Mouse (Mus musculus) hindbrain, postnatal 0 days (tissue): ENCODE measurements around the gene Fam32a. TPM values are rescaled to one million over a fixed set of nuclear protein-coding genes. Genes with fewer than 3 reads are reported as not detected.

Experiments
- ATAC-seq: fragments of 200-750 bp; cut with Nextera tagmentation; 2 replicates; pipeline ENCODE4 v1.8.0; 2017; ENCODE audit warnings: mild to moderate bottlenecking, moderate TSS enrichment, moderate library complexity
- DNase-seq: peaks from one replicate; pipeline ENCODE4 v3.0.0-alpha.2; 2015; ENCODE audit warnings: low spot score
- H3K27ac ChIP-seq: fragments of 300-500 bp; sonication (generic); 2 replicates; pipeline ENCODE4 v1.5.1; 2014; ENCODE audit warnings: mild to moderate bottlenecking
- H3K27me3 ChIP-seq: fragments of 300-500 bp; sonication (generic); 2 replicates; pipeline ENCODE4 v1.6.1; 2014; ENCODE audit warnings: low read length, mixed read lengths; ENCODE audit not compliant: insufficient read depth
- H3K36me3 ChIP-seq: fragments of 300-500 bp; sonication (generic); 2 replicates; pipeline ENCODE4 v1.6.1; 2014; ENCODE audit warnings: low read length, mixed read lengths; ENCODE audit not compliant: insufficient read depth
- H3K4me1 ChIP-seq: fragments of 300-500 bp; sonication (generic); 2 replicates; pipeline ENCODE4 v1.6.1; 2014; ENCODE audit warnings: antibody characterized with exemption, low read length, mixed read lengths; ENCODE audit not compliant: insufficient read depth
- H3K4me2 ChIP-seq: fragments of 300-500 bp; sonication (generic); 2 replicates; pipeline ENCODE4 v1.6.1; 2014; ENCODE audit warnings: low read depth, mild to moderate bottlenecking, low read length, moderate library complexity, mixed read lengths
- H3K4me3 ChIP-seq: fragments of 300-500 bp; sonication (generic); 2 replicates; pipeline ENCODE4 v1.5.1; 2014; ENCODE audit warnings: low read length
- H3K9ac ChIP-seq: fragments of 300-500 bp; sonication (generic); replicated peaks from 2 replicates; pipeline ENCODE4 v1.6.1; 2014; ENCODE audit warnings: mild to moderate bottlenecking, low read length, moderate library complexity, mixed read lengths
- H3K9me3 ChIP-seq: fragments of 300-500 bp; sonication (generic); 2 replicates; pipeline ENCODE4 v1.6.1; 2016; ENCODE audit warnings: low read length, mixed read lengths
- CTCF ChIP-seq: IDR thresholded peaks from 2 replicates; pipeline ENCODE4 v1.5.1; 2016; ENCODE audit warnings: antibody characterized with exemption, control low read depth, low read depth
- WGBS: fragments of 180-500 bp; shearing (Covaris S2); extraction: QIAGEN DNeasy Blood & Tissue Kit; methylation state at CpG from one replicate; pipeline ENCODE4 v1.1.7; 2014; 5-methylcytosine and 5-hydroxymethylcytosine counted together
- polyA plus RNA-seq: library from polyadenylated mRNA; unstranded; fragments of >200 nt; fragmentation: Nextera tagmentation; extraction: Ambion mirVana; gene quantifications from 2 replicates; pipeline ENCODE4 v1.2.1, GENCODE M21; 2015
- total RNA-seq: library from RNA; depleted of rRNA; stranded (reverse); fragments of >200 nt; gene quantifications from 2 replicates; pipeline ENCODE4 v1.2.3, GENCODE M21; 2014; rRNA removed

Fam32a gene
- 90.0 and 94.7 TPM in 2 replicates for total RNA-seq
- polyA plus RNA-seq = 78.9 and 83.2 TPM in 2 replicates

GRCm38 (mm10) chr8:72219541-72220363 lies at the start of gene Fam32a:
Gene Fam32a (plus strand): TSS chr8:72219730.
- peak within 1 kb of the TSS; percentile 72 for H3K9ac ChIP-seq
- TF ChIP-seq CTCF = no peak
- ATAC-seq (peak; percentile 98), DNase-seq (peak; percentile 98)
- H3K4me3 ChIP-seq = peak within 1 kb of the TSS; percentile 83
- peak within 1 kb of the TSS; percentile 88 for H3K4me2 ChIP-seq
- peak within 1 kb of the TSS; percentile 84 for H3K27ac ChIP-seq
- no peaks in the 10 kb centered on the region for H3K27me3 ChIP-seq
- WGBS = 16% methylated on average over 39 of the region's 39 CpGs
- peaks cover 10% of the 10 kb centered on the region for H3K36me3 ChIP-seq
- peaks cover 7% of the 10 kb centered on the region for H3K4me1 ChIP-seq
- no peaks in the 10 kb centered on the region for H3K9me3 ChIP-seq

GRCm38 (mm10) chr8:72177346-72177925 lies 42.1 kb upstream of the Fam32a start:
- Histone ChIP-seq H3K36me3 (peaks cover 65% of the 10 kb centered on the region), H3K4me2 (no peak overlapping the region), H3K4me3 (no peak overlapping the region), H3K27ac (peak overlapping the region; percentile 20; the same call in 1 of the 2 replicates), H3K27me3 (no peaks in the 10 kb centered on the region), H3K9ac (no peak overlapping the region), H3K9me3 (no peaks in the 10 kb centered on the region), H3K4me1 (no peaks in the 10 kb centered on the region)
- DNase-seq (peak; percentile 81), ATAC-seq (peak; percentile 75)
- TF ChIP-seq CTCF = peak; percentile 89
- 52% methylated on average over 5 of the region's 5 CpGs for WGBS

GRCm38 (mm10) chr8:72183554-72184202 lies 35.9 kb upstream of the Fam32a start:
- no peak for TF ChIP-seq CTCF
- peak; percentile 81 for ATAC-seq
- Histone ChIP-seq H3K9me3 (no peaks in the 10 kb centered on the region), H3K4me3 (no peak overlapping the region), H3K4me1 (no peaks in the 10 kb centered on the region), H3K27me3 (no peaks in the 10 kb centered on the region), H3K27ac (no peak overlapping the region), H3K9ac (no peak overlapping the region), H3K4me2 (no peak overlapping the region), H3K36me3 (peaks cover 18% of the 10 kb centered on the region; the same call in 1 of the 2 replicates)
- DNase-seq = peak; percentile 45
- 32% methylated on average over 2 of the region's 2 CpGs for WGBS

- 83% methylated on average over 2 of the region's 2 CpGs for WGBS
These were observed 31.7 kb upstream of the Fam32a start for GRCm38 (mm10) chr8:72187793-72188331.

GRCm38 (mm10) chr8:72189417-72190214 lies 29.9 kb upstream of the Fam32a start, which contains the start of gene Hsh2d:
Gene Hsh2d (plus strand): TSS chr8:72189638.
- no peak for DNase-seq
- H3K36me3 ChIP-seq = no peaks in the 10 kb centered on the region
- no peak within 1 kb of the TSS for H3K27ac ChIP-seq
- TF ChIP-seq CTCF = no peak
- WGBS = 61% methylated on average over 12 of the region's 12 CpGs
- H3K4me1 ChIP-seq = no peaks in the 10 kb centered on the region
- no peaks in the 10 kb centered on the region for H3K27me3 ChIP-seq
- ATAC-seq = no peak
- H3K9ac ChIP-seq = no peak within 1 kb of the TSS
- H3K9me3 ChIP-seq = no peaks in the 10 kb centered on the region; the same call in 1 of the 2 replicates
- no peak within 1 kb of the TSS for H3K4me3 ChIP-seq
- no peak within 1 kb of the TSS for H3K4me2 ChIP-seq

More at GRCm38 (mm10) chr8:72187793-72188331, 31.7 kb upstream of the Fam32a start:
- no peak for DNase-seq
- Histone ChIP-seq H3K4me3 (no peak overlapping the region), H3K27me3 (no peaks in the 10 kb centered on the region), H3K27ac (no peak overlapping the region), H3K9me3 (no peaks in the 10 kb centered on the region), H3K36me3 (no peaks in the 10 kb centered on the region), H3K4me1 (no peaks in the 10 kb centered on the region), H3K4me2 (no peak overlapping the region), H3K9ac (no peak overlapping the region)
- TF ChIP-seq CTCF = no peak
- no peak for ATAC-seq

- DNase-seq (no peak), ATAC-seq (no peak)
- WGBS = 82% methylated on average over 2 of the region's 2 CpGs
- no peak for TF ChIP-seq CTCF
- no peaks in the 10 kb centered on the region for H3K36me3 ChIP-seq
- H3K4me1 ChIP-seq = no peaks in the 10 kb centered on the region
- no peaks in the 10 kb centered on the region; the same call in 1 of the 2 replicates for H3K9me3 ChIP-seq
- H3K27ac ChIP-seq = no peak overlapping the region
- H3K9ac ChIP-seq = no peak overlapping the region
- H3K4me3 ChIP-seq = no peak overlapping the region
- no peak overlapping the region for H3K4me2 ChIP-seq
- H3K27me3 ChIP-seq = no peaks in the 10 kb centered on the region
These were observed 29.4 kb upstream of the Fam32a start for GRCm38 (mm10) chr8:72190215-72190539.
